Mouse (Mus musculus) left cerebral cortex, adult 2 months (tissue): Measurements from ENCODE around the gene Tifa. TPM values are rescaled to one million over a fixed set of nuclear protein-coding genes. Genes with fewer than 3 reads are reported as not detected.

Experiments
- DNase-seq, 2 experiments: peaks; one replicate each; pipeline ENCODE4 v3.0.0; 2021 to 2022; ENCODE audit warnings: low spot score in 2 of 2, mixed read lengths in 1 of 2; ENCODE audit errors: extremely low spot score in 1 of 2
- H3K27ac ChIP-seq: fragments of 200-600 bp; 2 replicates; pipeline ENCODE4 v1.8.1; 2022
- H3K4me3 ChIP-seq: fragments of 200-600 bp; 2 replicates; pipeline ENCODE4 v1.8.1; 2022
- CTCF ChIP-seq: fragments of 200-600 bp; IDR thresholded peaks from 2 replicates; pipeline ENCODE4 v1.8.1; 2022; ENCODE audit warnings: antibody characterized with exemption, mild to moderate bottlenecking, moderate library complexity
- intact Hi-C: fragments of 180-260 bp; cut with DNase I; formaldehyde crosslinking; loops from one replicate; pipeline ENCODE4 v1.15.1; 2025
- total RNA-seq, 2 experiments: library from RNA; stranded (reverse); gene quantifications; 2 replicates each; pipeline ENCODE4 v1.2.3; 2021

The Tifa gene
- total RNA-seq, 2 experiments from 2014 or later: 5.8 to 6.4 TPM

DNA sequence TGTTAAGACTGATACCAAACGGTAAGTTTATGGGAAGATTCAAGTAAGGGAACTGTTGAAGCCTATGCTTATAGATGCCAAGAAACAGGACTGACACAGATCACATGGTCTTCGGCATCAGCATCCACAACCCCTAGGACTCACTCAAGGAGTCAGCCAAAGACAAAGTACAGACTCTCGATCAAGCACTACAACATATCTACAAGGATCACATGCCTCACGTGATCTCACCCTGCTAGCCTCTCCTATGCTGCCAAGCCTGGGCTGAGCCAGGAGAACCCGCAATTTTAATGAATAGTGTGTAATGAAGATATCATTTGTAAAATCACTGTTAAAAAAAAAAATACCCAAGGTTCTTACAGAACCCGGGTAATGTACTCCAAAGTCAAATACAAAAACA lies 46.0 kb downstream of the Tifa start:
- Histone ChIP-seq H3K27ac (no peak overlapping the region), H3K4me3 (peak overlapping the region; percentile 81; the same call in 1 of the 2 replicates)
- no peak for TF ChIP-seq CTCF
- no peak for DNase-seq
- intact Hi-C loops: no loop called here

- no peak for TF ChIP-seq CTCF
- no peak for DNase-seq
- peak overlapping the region; percentile 81 for H3K4me3 ChIP-seq
- intact Hi-C loops: loop anchor here (1.0 to 2.0 kb wide), 2 partner anchors 46 to 60 kb away; partner anchors contain the start of gene Fam241a
- peak overlapping the region; percentile 73 for H3K27ac ChIP-seq
Measured at GRCm38 (mm10) chr3:127836798-127837153, 47.2 kb downstream of the Tifa start.

- peak within 1 kb of the TSS; percentile 91 for H3K27ac ChIP-seq
- H3K4me3 ChIP-seq: peak within 1 kb of the TSS; percentile 81
- TF ChIP-seq CTCF: peak; percentile 75
- intact Hi-C loops: loop anchor here (1.0 to 2.0 kb wide), 2 partner anchors 47 to 59 kb away; partner anchors contain the start of gene Fam241a
- peak; percentile 96 to 98 for DNase-seq
Measured at GRCm38 (mm10) chr3:127837154-127837865, 47.7 kb downstream of the Tifa start, which contains the start of gene Ap1ar. Gene Ap1ar (minus strand): TSS chr3:127837523.

GRCm38 (mm10) chr3:127837972-127838644 lies 48.5 kb downstream of the Tifa start:
- no peak for DNase-seq
- intact Hi-C loops: loop anchor here (1.0 to 2.0 kb wide), 2 partner anchors 47 to 58 kb away; partner anchors contain the start of gene Fam241a
- Histone ChIP-seq H3K4me3 (peak overlapping the region; percentile 81), H3K27ac (peak overlapping the region; percentile 91)
- no peak for TF ChIP-seq CTCF

DNA sequence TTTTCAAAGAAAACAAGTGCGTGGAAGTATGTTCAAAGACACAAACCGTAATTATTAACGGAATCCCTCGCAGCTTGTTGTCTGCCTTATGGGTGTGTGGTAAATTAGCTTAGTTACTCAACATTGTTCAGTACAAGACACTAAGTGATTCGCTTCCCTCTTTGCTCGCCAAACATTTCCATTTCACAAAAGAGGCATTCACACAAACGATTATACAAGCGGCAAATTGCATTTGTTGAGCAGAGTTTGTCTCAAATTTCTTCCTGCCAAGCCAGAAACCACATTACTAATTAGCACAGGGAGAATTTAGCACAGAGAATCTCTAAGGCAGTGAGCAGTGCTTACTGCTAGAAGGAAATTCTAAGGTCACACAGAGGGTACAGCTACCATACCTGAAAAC lies 52.3 kb downstream of the Tifa start:
- intact Hi-C loops: no loop called here
- DNase-seq: no peak

GRCm38 (mm10) chr3:127843324-127843940 lies 53.8 kb downstream of the Tifa start:
- no peak for DNase-seq
- no peak overlapping the region for H3K27ac ChIP-seq
- H3K4me3 ChIP-seq: no peak overlapping the region
- no peak for TF ChIP-seq CTCF
- intact Hi-C loops: no loop called here

More for the DNA sequence above, 52.3 kb downstream of the Tifa start:
- Histone ChIP-seq H3K4me3 (no peak overlapping the region), H3K27ac (no peak overlapping the region)
- no peak for TF ChIP-seq CTCF

- no peak for DNase-seq
- Histone ChIP-seq H3K27ac (no peak overlapping the region), H3K4me3 (no peak overlapping the region)
- no peak for TF ChIP-seq CTCF
- intact Hi-C loops: no loop called here
Measured at GRCm38 (mm10) chr3:127843941-127844327, 54.3 kb downstream of the Tifa start.

DNA sequence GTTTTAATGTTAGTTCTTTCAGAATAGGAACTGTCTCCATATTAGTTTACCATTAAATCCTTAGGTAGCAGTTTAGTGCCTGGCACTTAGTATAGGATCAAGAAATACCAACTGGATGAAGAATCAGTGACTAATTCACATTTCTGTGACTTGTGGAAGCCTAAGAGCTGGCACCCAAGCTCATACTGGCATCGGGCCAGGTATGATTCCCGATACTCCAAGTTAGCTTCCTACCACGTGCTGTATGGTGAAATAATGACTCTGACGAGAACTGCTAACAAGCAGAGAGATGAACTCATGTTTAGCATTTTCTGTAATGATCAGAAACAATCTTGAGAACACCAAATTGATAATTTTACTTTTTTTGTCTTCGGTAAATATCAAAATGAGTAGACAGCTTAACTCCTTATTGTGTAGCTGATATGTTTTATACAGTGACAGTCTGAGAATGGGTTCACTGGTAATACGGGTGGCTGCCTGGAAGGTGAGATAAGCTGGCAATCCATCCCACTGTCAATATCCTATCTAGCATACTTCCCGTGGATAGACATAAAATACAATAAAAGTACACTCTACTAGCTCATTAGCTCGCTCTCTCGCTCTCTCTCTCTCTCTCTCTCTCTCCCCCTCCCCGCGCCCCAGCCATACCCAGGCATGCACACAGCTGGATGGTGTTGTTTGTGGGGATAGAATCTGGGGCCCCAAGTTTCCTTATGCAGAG lies 58.6 kb downstream of the Tifa start:
- intact Hi-C loops: no loop called here
- H3K4me3 ChIP-seq: no peak overlapping the region
- no peak for TF ChIP-seq CTCF
- DNase-seq: no peak
- no peak overlapping the region for H3K27ac ChIP-seq

GRCm38 (mm10) chr3:127849922-127850321 lies 60.3 kb downstream of the Tifa start:
- intact Hi-C loops: loop anchor here (5.0 kb wide), 1 partner anchor 47 kb away; the partner anchor contains the start of gene Fam241a
- no peak for DNase-seq
- Histone ChIP-seq H3K27ac (no peak overlapping the region), H3K4me3 (no peak overlapping the region)
- TF ChIP-seq CTCF: no peak

GRCm38 (mm10) chr3:127850776-127851646 lies 61.4 kb downstream of the Tifa start:
- H3K27ac ChIP-seq: no peak overlapping the region
- DNase-seq: no peak
- no peak for TF ChIP-seq CTCF
- no peak overlapping the region for H3K4me3 ChIP-seq
- intact Hi-C loops: loop anchor here (5.0 kb wide), 1 partner anchor 46 kb away; the partner anchor contains the start of gene Fam241a
